Mouse (Mus musculus): ENCODE measurements around the gene Rab22a. TPM values are rescaled to one million over a fixed set of nuclear protein-coding genes. Genes with fewer than 3 reads are reported as not detected.

Gene Rab22a
- 27.3 and 29.0 TPM in 2 replicates for polyA plus RNA-seq (2015; fragmentation: Nextera tagmentation; extraction: Ambion mirVana)

GRCm38 (mm10) chr2:173659057-173659925, at the start of gene Rab22a:
Gene Rab22a, plus strand, starts transcription at chr2:173659760.
- Histone ChIP-seq H3K9ac (replicated peaks; ENCODE audit: low read depth) (peak within 1 kb of the TSS; percentile 97), H3K4me1 (ENCODE audit: insufficient read depth, low read depth, low read length) (peaks cover 5% of the 10 kb centered on the region; the same call in 1 of the 2 replicates), H3K9me3 (ENCODE audit: low read length) (no peaks in the 10 kb centered on the region), H3K4me3 (ENCODE audit: low read depth, low read length) (peak within 1 kb of the TSS; percentile 99), H3K27me3 (replicated peaks; ENCODE audit: insufficient read depth, low read length) (no peaks in the 10 kb centered on the region), H3K36me3 (ENCODE audit: insufficient read depth, low read length) (peaks cover 13% of the 10 kb centered on the region; the same call in 1 of the 2 replicates), H3K4me2 (replicated peaks; ENCODE audit: low read depth, low read length) (peak within 1 kb of the TSS; percentile 95), H3K27ac (ENCODE audit: low read length) (peak within 1 kb of the TSS; percentile 81)
- ATAC-seq (peak; percentile 98), DNase-seq (ENCODE audit: low spot score) (peak; percentile 98)
- WGBS: under 1% methylated on average over 52 of the region's 55 CpGs
- TF ChIP-seq CTCF (IDR thresholded peaks at IDR 0.05): no peak

GRCm38 (mm10) chr2:173615378-173616081, 44.0 kb upstream of the Rab22a start:
- Histone ChIP-seq H3K4me3 (ENCODE audit: low read depth, low read length) (no peak overlapping the region), H3K4me1 (ENCODE audit: insufficient read depth, low read depth, low read length) (no peaks in the 10 kb centered on the region), H3K36me3 (ENCODE audit: insufficient read depth, low read length) (no peaks in the 10 kb centered on the region), H3K4me2 (replicated peaks; ENCODE audit: low read depth, low read length) (no peak overlapping the region), H3K9ac (replicated peaks; ENCODE audit: low read depth) (no peak overlapping the region), H3K27me3 (replicated peaks; ENCODE audit: insufficient read depth, low read length) (no peaks in the 10 kb centered on the region), H3K27ac (ENCODE audit: low read length) (no peak overlapping the region), H3K9me3 (ENCODE audit: low read length) (no peaks in the 10 kb centered on the region)
- WGBS: 61% methylated on average over 11 of the region's 11 CpGs
- no peak for TF ChIP-seq CTCF (IDR thresholded peaks at IDR 0.05)
- TF ChIP-seq EP300 (IDR thresholded peaks at IDR 0.05): no peak
- no peak for DNase-seq (ENCODE audit: low spot score)
- ATAC-seq: no peak

- Histone ChIP-seq H3K4me1 (ENCODE audit: insufficient read depth, low read depth, low read length) (no peaks in the 10 kb centered on the region), H3K27ac (ENCODE audit: low read length) (no peak overlapping the region), H3K27me3 (replicated peaks; ENCODE audit: insufficient read depth, low read length) (no peaks in the 10 kb centered on the region), H3K9ac (replicated peaks; ENCODE audit: low read depth) (no peak overlapping the region), H3K36me3 (ENCODE audit: insufficient read depth, low read length) (no peaks in the 10 kb centered on the region), H3K9me3 (ENCODE audit: low read length) (no peaks in the 10 kb centered on the region), H3K4me3 (ENCODE audit: low read depth, low read length) (no peak overlapping the region), H3K4me2 (replicated peaks; ENCODE audit: low read depth, low read length) (no peak overlapping the region)
- TF ChIP-seq EP300 (IDR thresholded peaks at IDR 0.05): no peak
- no peak for TF ChIP-seq CTCF (IDR thresholded peaks at IDR 0.05)
- 59% methylated on average over 7 of the region's 7 CpGs for WGBS
- ATAC-seq: no peak
- no peak for DNase-seq (ENCODE audit: low spot score)
These were observed 43.4 kb upstream of the Rab22a start for GRCm38 (mm10) chr2:173616156-173616555.

GRCm38 (mm10) chr2:173619132-173619531, 40.4 kb upstream of the Rab22a start:
- Histone ChIP-seq H3K27ac (ENCODE audit: low read length) (no peak overlapping the region), H3K27me3 (replicated peaks; ENCODE audit: insufficient read depth, low read length) (no peaks in the 10 kb centered on the region), H3K9ac (replicated peaks; ENCODE audit: low read depth) (no peak overlapping the region), H3K9me3 (ENCODE audit: low read length) (no peaks in the 10 kb centered on the region), H3K4me1 (ENCODE audit: insufficient read depth, low read depth, low read length) (no peaks in the 10 kb centered on the region), H3K4me3 (ENCODE audit: low read depth, low read length) (no peak overlapping the region), H3K36me3 (ENCODE audit: insufficient read depth, low read length) (no peaks in the 10 kb centered on the region), H3K4me2 (replicated peaks; ENCODE audit: low read depth, low read length) (no peak overlapping the region)
- ATAC-seq (peak; percentile 93), DNase-seq (ENCODE audit: low spot score) (peak; percentile 69)
- 67% methylated on average over 5 of the region's 5 CpGs for WGBS
- TF ChIP-seq EP300 (IDR thresholded peaks at IDR 0.05) (0 out of 2 replicates have a peak, but pooled peaks have one; percentile 54), CTCF (IDR thresholded peaks at IDR 0.05) (no peak)

- DNase-seq (ENCODE audit: low spot score) (no peak), ATAC-seq (no peak)
- Histone ChIP-seq H3K4me1 (ENCODE audit: insufficient read depth, low read depth, low read length) (peaks cover 3% of the 10 kb centered on the region; the same call in 1 of the 2 replicates), H3K9me3 (ENCODE audit: low read length) (no peaks in the 10 kb centered on the region), H3K4me3 (ENCODE audit: low read depth, low read length) (no peak overlapping the region), H3K36me3 (ENCODE audit: insufficient read depth, low read length) (no peaks in the 10 kb centered on the region), H3K9ac (replicated peaks; ENCODE audit: low read depth) (no peak overlapping the region), H3K4me2 (replicated peaks; ENCODE audit: low read depth, low read length) (no peak overlapping the region), H3K27ac (ENCODE audit: low read length) (no peak overlapping the region), H3K27me3 (replicated peaks; ENCODE audit: insufficient read depth, low read length) (no peaks in the 10 kb centered on the region)
- TF ChIP-seq EP300 (IDR thresholded peaks at IDR 0.05) (no peak), CTCF (IDR thresholded peaks at IDR 0.05) (peak; percentile 48)
- WGBS: 95% methylated on average over 4 of the region's 4 CpGs
These were observed 38.9 kb upstream of the Rab22a start for GRCm38 (mm10) chr2:173620645-173621044.

GRCm38 (mm10) chr2:173622173-173622601, 37.4 kb upstream of the Rab22a start:
- Histone ChIP-seq H3K27ac (ENCODE audit: low read length) (no peak overlapping the region), H3K4me3 (ENCODE audit: low read depth, low read length) (no peak overlapping the region), H3K9me3 (ENCODE audit: low read length) (no peaks in the 10 kb centered on the region), H3K36me3 (ENCODE audit: insufficient read depth, low read length) (no peaks in the 10 kb centered on the region), H3K4me2 (replicated peaks; ENCODE audit: low read depth, low read length) (no peak overlapping the region), H3K4me1 (ENCODE audit: insufficient read depth, low read depth, low read length) (peaks cover 3% of the 10 kb centered on the region; the same call in 1 of the 2 replicates), H3K9ac (replicated peaks; ENCODE audit: low read depth) (no peak overlapping the region), H3K27me3 (replicated peaks; ENCODE audit: insufficient read depth, low read length) (no peaks in the 10 kb centered on the region)
- ATAC-seq (no peak), DNase-seq (ENCODE audit: low spot score) (no peak)
- TF ChIP-seq EP300 (IDR thresholded peaks at IDR 0.05) (no peak), CTCF (IDR thresholded peaks at IDR 0.05) (no peak)
- WGBS: 59% methylated on average over 7 of the region's 7 CpGs

Data from lung, postnatal 0 days (tissue).